Mouse (Mus musculus) small intestine, adult 2 months (tissue): ENCODE data around the gene Cacna1a.

Experiments used
- CTCF ChIP-seq: fragments of 200-500 bp; IDR thresholded peaks from 2 replicates; pipeline ENCODE4 v1.5.1; 2012; ENCODE audit warnings: low read depth, mild to moderate bottlenecking, control low read depth, inconsistent platforms, low read length, moderate library complexity, mixed read lengths; ENCODE audit not compliant: insufficient replicate concordance, insufficient read length; ENCODE audit errors: extremely low read depth
- POLR2A ChIP-seq: fragments of 200-500 bp; IDR thresholded peaks from 2 replicates; pipeline ENCODE4 v1.6.1; 2012; ENCODE audit warnings: low read depth, mild to moderate bottlenecking, control low read depth, inconsistent platforms, low read length, moderate library complexity

- no peak for TF ChIP-seq POLR2A
- TF ChIP-seq CTCF: no peak
Observed at GRCm38 (mm10) chr8:84557936-84558335, 169.7 kb downstream of the Cacna1a start.
